Mouse (Mus musculus) kidney, postnatal 25 days (tissue): ENCODE measurements at regions not wholly inside any gene's neighbourhood (a gene's known extent, or its start where the extent isn't known, plus 50 kb on each side); places are given as distances from the start of the nearest gene placed in this dataset.

Experiments
- DNase-seq, 2 experiments: peaks; one replicate each; pipeline ENCODE4 v3.0.0; 2021; ENCODE audit warnings: mixed read lengths in 2 of 2

DNA sequence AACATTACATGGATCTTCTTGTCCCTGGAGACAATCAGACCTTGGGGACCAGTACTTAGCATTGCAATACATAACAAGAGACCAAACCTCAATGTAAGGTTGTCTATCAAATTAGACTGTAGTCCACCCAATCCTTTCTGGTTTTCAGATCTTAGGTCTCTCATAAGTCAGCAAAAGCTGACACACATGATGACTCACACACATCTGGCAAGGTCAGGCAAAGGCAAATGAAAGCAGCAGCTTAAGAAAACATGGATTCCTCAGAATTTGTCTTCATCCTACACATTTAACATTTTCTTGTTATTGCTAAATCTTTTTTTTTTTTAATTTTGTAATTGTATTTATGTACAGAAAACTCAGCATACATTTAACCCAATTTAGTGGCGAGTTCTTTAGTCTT, 52.0 kb downstream of the Gm11983 start:
- DNase-seq, result no peak

DNA sequence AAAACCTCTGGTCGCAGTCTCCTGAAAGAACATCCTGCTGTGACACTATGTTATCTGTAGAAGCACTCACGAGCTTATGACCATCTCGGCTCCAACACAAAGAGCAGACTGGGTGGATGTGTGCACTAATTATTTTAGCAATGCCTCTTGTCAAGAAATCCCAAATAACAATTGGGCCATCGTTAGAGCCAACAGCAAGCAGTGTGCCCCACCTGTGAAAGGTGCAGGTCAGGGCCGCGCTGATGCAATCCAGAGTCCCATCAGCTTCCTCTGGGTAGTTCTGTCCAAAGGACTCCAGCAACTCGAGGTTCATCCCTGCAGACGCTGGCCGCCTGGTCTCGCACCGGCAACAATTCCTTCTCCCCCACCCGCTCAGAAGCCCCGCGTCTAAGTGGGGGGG, 54.6 kb downstream of the Gm11983 start:
- DNase-seq, result no peak

DNA sequence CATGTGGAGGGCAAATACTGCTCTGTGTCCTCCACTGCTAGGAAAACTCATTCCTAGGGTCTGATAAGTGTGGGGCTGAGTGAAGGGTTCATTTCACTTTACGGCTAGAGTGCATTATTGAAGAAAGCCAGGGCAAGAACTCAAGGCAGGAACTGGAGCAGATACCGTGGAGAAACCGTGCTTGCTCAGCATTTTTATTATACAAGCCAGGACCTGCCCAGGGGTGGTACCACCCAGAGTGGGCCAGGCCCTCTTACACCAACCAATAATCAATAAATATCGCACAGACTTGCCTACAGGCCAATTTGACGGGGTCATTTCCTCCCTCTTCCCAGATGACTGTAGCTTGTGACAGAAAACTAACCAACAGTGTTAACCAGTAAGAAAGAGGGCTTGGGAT, 57.7 kb downstream of the Gm11983 start:
- DNase-seq, result no peak

DNA sequence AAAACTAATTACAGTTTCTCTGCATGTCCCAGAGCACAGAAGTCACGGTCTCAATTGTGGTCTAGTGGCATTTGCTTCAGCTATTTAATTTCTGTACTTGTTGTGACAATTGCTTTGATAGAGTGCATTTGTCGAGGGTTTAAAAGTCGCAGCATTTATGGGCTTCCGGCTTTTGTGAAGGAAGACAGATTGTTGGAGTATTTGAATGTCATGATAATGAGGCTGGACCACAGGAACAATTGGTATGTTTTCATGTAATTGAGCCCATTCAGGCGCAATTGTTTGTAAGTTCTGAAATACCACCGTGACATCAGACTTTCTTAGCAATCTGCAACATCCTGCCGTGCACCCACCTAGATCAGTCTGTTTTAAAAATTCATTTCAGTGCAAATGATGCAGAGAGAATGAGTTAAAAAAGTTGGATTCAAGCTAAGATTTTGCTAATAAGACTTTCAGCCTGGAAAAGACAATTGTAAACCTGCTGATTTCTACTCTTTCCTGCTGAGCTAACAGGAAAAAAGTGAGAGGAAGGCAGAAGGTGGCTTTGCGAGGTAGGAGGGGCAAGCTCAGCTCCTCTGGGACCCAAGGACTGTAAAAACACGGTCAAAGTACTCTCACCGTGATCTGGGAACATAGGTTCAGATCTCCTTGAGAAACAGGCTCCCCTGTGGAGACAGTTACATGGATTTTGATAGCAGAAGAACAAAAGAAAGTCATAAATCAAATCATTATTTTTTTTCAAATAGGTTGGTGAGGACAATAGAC, 58.7 kb downstream of the Gm11983 start:
- no peak for DNase-seq

DNA sequence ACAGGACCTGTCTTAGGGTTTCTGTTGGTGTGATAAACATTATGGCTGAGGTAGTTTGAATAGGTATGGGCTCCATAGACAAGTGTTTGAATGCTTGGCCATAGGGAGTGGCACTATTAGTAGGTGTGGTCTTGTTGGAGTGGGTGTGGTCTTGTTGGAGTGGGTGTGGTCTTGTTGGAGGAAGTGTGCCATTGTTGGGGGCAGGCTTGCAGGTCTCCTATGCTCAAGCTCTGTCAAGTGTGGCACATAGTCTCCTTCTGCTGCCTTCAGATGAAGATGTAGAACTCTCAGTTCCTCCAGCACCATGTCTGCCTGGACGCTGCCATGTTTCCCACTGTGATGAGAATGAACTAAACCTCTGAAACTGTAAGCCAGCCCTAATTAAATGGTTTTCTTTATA, 59.9 kb downstream of the Gm11983 start:
- DNase-seq, result no peak

DNA sequence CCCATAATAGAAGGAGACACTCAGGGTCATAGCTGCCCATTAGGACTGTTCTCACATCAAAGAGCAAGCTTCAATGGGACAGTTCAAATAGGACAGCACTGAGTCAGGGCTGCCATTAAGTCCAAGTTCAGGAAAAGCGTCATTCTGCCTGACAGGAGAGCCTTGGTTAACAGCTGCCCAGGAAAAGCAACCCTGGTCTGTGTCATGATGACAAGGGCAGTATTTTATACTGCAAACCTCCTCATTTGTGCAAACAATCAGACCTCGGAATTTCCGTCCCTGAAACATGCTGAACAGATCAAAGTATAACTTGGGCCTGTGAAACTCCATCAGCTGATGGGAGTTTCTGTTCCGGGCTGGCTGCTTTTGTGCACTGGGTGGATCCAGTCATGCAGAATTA, 62.8 kb downstream of the Gm11983 start:
- no peak for DNase-seq

DNA sequence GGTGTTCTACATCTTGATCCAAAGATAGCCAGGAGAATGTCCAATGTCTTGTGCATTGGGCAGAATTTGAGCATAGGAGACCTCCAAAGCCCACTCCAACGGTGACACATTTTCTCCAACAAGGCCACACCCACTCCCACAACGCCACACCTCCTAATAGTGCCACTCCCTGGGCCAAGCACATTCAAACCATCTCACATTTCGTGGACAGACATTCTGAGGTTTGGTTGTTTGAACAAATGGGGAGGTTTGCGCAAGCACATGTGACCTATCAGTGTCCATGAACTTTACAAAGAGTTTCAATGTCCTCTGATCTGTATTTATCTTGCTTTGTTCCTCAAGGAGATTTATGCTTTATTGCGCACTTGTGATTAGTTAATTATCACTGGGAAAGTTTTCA, 63.5 kb downstream of the Gm11983 start:
- no peak for DNase-seq

DNA sequence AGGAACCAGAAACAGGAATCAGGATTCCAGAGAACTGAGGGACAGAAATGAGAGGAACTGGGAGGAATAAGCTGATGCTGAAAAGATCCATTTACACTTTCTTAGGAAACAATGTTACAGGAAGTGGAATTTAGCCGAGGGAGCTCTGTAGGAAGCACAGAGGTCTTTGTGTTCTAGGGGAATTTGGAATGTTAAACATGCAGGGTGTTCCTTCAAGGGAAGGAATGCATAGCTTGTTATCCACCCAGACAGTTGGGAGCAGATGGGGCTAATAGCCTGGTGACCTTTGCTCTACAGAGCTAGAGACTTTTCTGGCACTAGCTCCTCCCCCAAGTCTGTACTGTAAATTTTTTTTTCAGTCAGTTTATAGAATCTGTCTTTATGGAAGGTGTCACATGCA, 64.1 kb downstream of the Gm11983 start:
- no peak for DNase-seq

DNA sequence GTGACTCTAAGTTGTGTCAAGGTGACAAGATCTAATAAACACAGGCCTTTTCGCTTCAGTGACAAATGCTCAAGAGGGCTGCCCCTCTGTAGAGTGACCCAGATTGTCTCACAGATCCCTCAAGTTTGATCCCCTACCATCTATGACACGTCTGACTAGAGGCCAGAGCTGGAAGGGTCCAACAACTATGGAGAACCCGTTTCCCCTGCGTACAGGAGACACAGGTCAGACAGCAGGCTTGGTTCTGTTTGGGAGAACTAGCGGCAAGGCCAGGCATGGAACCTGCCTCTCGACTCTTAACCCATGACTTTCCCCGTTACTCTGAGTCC, 68.1 kb downstream of the Gm11983 start:
- no peak for DNase-seq

DNA sequence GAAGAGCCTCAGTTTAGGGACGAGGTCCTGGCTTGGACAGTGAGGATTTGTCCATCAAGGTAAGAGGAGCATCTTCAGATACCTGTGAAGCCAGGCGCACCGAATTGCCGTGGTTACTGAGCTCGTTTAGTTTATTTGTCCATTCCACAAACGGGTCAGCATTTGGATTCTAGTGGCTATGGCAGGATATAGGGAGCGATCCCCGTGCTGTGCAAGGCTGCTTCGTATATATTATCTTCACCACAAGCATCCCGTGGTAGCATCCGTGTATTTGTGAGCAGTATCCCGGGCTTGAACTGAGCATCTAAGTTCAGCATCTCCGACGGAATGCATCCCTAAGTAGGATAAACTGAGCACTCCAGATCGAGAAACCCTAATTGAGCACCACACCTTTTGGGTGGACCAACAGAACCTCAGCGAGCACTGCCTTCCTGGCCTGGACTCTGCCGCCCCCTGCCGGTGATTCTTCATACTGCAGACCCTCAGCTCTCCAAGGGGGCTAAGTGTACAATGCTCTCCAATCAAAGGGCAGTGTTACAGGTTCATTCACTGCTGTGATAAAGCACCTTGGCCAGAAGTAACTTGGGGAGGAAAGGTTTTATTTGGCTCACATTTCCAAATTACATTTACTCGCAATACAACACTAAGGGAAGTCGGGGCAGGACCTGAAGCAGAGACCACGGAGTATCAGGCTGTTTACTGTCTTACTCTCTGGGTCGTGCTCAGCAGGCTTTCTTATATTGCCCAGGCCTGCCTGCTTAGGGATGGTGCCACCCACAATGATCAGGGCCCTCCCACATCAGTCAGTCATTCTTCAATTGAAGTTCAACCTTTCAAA, 68.6 kb downstream of the Gm11983 start:
- DNase-seq, result peak; percentile 63 to 84

DNA sequence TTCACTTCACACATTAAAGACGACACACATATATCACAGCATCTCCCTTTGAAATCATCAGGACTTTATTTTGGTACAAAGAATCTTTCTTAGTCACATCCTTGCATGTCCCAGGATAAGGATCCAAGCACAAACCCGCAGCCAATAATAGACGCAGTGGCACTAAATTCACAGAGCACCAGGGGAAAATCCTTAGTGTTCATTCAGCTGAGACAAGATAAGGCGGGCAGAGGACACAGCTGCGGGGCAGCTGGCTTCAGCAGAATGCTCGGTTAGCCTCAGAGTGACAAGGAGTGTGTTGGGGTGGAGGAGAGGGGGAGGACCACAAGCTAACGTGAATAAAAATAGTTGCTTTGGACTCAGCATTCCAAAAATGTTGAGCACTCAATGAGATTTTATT, 70.7 kb downstream of the Gm11983 start:
- DNase-seq, result no peak

DNA sequence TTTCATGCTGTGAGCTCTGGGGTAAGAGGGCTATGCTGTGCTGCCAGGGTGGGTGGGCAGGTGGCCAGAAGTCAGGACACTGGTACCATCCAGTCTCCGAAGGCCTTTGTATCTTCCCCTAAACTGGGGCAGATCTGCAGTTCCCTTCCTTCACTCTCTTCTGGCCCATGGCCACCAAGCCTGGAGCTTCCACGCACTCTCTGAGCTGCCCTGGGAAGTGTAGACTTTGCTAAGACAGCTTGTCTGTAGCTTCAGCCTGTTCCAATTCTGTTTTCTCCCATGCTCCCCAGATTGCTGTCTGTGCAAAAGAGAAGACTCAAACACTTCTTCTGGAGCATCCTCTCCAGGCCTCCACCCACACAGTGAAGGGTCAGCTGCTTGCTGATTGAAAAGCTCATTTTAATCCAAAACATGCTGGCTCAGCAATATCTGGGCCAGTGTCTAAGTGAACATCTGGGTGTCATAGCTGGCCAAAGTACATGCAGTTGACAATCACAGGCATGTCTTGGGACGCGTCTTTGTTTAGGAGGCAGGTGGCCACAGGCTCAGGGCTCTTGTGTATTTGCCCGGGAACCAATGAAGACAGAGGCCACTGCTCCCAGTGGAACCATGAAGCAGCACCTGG, 72.0 kb downstream of the Gm11983 start:
- DNase-seq, result no peak

DNA sequence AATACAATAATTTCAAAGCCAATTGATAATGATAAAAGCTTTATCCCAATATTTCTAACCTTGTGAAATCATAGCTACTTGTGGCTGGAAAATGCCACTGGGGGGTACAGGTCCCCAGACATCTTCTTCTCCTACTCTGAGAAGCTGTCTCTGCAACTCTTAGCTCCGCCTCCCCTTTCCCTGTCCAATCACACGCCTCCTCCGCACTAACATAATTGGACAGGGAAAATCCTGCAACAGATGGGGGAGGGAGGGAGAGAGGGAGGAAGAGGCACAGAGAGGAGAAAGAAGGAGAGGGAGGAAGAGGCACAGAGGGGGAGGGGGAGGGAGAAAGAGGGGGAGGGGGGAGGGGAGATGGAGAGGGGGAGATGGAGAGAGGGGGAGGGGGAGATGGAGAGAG, 73.3 kb downstream of the Gm11983 start:
- no peak for DNase-seq

DNA sequence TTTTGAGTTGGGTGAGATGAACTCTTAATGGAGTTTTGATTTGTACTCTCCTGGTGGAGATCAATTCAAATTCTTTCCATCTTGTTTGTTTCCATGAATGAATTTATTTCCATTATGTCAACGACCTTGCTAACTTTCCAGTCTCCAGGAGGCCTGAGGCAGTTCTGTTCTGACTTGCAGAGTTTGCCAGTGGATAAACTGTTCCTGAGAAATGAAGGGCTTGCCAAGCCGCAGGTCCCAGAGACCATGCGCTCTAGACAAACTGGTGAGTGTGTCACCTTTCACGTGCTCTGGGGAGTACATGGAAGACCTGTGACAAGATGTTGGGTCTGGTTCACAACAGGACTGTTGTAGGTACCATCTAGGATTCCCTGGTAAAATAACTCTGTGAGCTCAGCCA, 74.5 kb downstream of the Gm11983 start:
- peak; percentile 36 to 55 for DNase-seq

DNA sequence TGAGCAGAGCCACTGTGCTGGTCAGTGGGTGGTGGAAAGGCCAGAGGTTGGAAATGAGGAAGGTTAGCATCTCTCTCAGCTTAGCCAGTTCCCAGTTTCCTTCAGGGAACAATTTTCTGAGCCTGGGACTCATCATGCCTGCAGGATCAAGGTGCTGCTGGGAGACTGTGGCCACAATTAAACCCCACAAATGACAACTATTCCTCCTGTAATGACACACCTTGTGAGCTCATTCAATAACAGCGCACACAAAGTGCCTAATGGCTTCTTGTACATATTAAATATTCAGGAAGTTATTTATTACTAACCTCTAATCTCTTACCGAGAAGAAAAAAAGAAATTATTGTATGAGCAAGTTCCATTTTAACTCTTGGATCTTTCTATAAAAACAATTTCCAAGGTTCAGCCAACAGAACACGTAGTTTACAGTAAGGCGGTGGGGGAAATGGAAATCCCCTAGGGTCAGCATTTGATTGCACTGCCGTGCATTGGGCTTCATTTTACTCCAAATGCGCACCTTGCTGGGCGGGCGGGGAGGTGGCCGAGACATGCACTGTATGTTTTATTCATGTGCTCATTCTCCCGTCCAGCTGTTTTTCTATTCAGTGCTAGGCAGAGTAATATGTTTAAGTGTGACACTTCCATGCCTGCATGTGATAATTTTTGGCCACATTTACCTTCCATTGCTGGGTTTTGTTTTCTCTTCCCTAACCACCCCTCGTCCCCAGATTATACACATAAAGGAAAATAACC, 75.4 kb downstream of the Gm11983 start:
- DNase-seq, result peak; percentile 28 to 56

DNA sequence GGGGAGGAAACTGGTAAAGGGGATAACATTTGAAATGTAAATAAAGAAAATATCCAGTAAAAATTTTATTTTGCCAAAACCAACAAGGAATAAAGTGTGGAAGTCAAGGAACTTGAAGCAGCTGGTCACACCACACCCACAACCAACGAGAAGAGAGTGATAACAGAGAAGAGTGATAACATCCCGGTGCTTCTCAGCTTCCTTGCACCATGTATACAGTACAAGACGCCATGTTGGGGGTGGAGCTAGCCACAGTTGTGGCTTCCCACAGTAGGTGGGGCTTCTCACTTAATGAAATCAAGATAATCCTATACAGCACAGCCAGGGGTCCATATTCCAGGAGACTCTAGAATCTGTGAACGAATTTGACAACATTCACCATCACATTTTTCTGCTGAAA, 77.9 kb downstream of the Gm11983 start:
- DNase-seq, result no peak

DNA sequence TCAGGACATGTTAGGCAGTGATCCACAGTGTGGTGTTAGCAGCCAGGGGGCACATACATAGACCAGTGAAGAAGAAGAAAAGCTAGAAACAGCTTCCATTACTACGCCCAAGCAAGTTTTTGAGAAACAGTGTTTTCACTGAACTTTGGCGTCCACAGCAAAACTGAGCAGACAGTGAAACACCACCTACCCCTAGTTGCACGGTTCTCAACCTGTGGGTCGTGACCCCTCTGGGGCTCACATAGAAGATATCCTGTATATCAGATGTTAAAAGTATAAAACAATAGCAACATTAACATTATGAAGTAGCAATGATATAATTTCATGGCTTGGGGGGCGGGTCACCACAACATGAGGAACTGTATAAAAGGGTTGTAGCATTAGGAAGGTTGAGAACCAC, 81.1 kb downstream of the Ramp3 start:
- DNase-seq, result no peak

DNA sequence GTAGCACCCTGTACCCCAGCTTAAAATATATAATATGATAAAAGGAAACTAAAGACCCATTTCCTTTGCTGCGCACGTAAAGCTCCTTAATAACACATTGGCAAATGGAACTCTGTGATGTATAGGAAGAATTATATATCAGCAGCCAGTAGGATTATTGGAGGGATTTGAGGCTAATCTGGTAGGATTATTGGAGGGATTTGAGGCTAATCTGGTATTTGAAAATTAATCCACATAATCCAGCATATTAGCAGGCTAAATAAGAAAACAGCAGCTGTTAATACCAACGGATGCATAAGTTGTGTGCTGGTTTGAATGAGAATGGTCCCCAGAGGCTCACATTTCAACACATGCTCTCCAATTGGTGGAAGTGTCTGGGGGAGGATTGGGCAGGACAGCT, 80.3 kb downstream of the Ramp3 start:
- no peak for DNase-seq

DNA sequence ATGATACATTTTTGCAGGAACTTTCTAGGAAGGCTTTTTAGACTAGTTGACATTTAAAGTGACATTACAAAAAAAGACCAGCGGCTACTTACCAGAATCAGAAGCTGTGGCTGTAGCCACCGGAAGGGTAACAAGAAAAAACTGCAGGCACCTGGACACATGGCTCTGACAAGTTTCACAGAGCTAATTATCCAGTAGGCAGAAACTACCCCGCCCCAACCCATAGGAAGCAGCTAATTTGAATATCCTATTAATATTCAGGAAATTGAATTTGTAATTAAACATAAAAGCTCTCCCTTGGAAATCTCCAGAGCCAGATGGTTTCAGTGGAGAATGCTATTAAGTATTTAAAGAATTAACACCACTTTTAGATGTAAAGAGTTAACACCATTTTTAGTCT, 79.8 kb downstream of the Ramp3 start:
- DNase-seq, result no peak

DNA sequence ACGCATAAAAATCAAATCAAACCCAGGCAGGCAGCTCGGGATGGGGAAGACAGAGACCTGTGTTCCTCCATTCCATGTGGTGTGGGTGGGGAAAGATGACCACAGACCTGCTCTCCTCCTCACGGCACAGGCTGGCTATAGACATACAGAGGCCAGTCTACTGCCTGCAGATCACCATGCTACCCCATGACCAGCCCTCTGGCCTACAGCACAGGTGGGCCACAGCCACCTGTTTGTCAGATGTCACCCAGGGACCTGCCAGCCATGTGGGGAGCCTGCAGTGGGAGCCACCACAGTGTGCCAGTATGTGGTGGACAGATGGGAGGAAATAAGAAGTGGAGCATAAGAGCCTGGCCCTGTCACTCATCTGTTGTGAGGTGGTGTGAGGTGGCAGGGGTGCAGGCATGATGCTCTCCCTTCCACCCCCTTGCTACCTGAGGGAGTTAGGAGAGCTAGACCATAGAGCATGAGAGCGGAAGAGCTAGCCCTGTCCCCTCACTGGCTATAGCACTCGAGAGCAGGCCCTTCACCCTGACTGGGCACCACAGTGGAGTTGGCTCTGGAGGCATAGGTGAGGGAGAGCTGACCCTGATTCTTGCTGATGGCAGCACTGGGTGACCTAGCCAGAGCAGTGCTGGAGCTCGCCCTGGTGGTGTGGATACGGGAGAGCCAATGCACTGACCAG, 76.6 kb downstream of the Ramp3 start:
- DNase-seq, result peak in 1 of 2 experiments; percentile 13

DNA sequence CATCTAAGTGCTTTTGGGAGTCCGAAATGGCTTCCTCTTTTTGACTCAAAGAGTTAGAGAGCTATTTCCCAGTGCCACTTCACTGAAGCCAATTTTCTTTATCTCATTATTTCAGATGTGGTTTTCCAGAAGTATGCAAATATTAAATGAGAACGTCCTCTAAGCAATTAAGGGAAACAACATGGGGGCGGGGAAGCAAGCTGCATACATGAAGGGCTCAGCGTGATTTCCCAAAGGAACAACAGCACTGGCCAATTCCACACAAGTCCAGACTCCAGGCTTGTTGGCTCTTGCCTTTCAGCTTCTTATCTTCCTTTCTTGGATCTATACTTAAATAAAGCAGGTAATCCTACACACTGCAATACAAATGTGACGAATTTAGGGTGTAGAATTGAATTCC, 73.2 kb downstream of the Ramp3 start:
- DNase-seq, result no peak
